Mouse (Mus musculus): ENCODE results near the gene Rhof. TPM values are rescaled to one million over a fixed set of nuclear protein-coding genes. Genes with fewer than 3 reads are reported as not detected.

Gene Rhof
- 1.2 and 1.9 TPM in 2 replicates for polyA plus RNA-seq (2014; fragmentation: Nextera tagmentation; extraction: Ambion mirVana)

GRCm38 (mm10) chr5:123132308-123133071 is at the start of gene Rhof:
Gene Rhof (minus strand): TSS chr5:123132692.
- Histone ChIP-seq H3K36me3 (ENCODE audit: control insufficient read depth, insufficient read depth, low read length) (no peaks in the 10 kb centered on the region), H3K9me3 (ENCODE audit: control insufficient read depth, low read length) (no peaks in the 10 kb centered on the region), H3K4me2 (ENCODE audit: low read depth, low read length, severe bottlenecking) (peak within 1 kb of the TSS; percentile 63), H3K27ac (ENCODE audit: low read depth, low read length) (peak within 1 kb of the TSS; percentile 39; the same call in 1 of the 2 replicates), H3K9ac (ENCODE audit: low read length) (peak within 1 kb of the TSS; percentile 53), H3K4me3 (ENCODE audit: low read depth, low read length) (peak within 1 kb of the TSS; percentile 25), H3K4me1 (replicated peaks; ENCODE audit: control insufficient read depth, insufficient read depth, low read length) (peaks cover 50% of the 10 kb centered on the region), H3K27me3 (ENCODE audit: control insufficient read depth, insufficient read depth, low read length) (no peaks in the 10 kb centered on the region)
- ATAC-seq (replicated peaks; ENCODE audit: low FRiP score) = peak; percentile 45
- 3% methylated on average over 44 of the region's 44 CpGs for WGBS
- peak; percentile 88 for DNase-seq (ENCODE audit: low spot score)

- no peak overlapping the region for H3K4me3 ChIP-seq (ENCODE audit: low read depth, low read length)
- H3K27ac ChIP-seq (ENCODE audit: low read depth, low read length) = no peak overlapping the region
- no peaks in the 10 kb centered on the region for H3K9me3 ChIP-seq (ENCODE audit: control insufficient read depth, low read length)
- 77% methylated on average over 6 of the region's 6 CpGs for WGBS
- no peaks in the 10 kb centered on the region for H3K27me3 ChIP-seq (ENCODE audit: control insufficient read depth, insufficient read depth, low read length)
- no peak overlapping the region for H3K9ac ChIP-seq (ENCODE audit: low read length)
- no peaks in the 10 kb centered on the region for H3K4me1 ChIP-seq (replicated peaks; ENCODE audit: control insufficient read depth, insufficient read depth, low read length)
- peak; percentile 38 for DNase-seq (ENCODE audit: low spot score)
- no peak overlapping the region for H3K4me2 ChIP-seq (ENCODE audit: low read depth, low read length, severe bottlenecking)
- no peaks in the 10 kb centered on the region for H3K36me3 ChIP-seq (ENCODE audit: control insufficient read depth, insufficient read depth, low read length)
- ATAC-seq (replicated peaks; ENCODE audit: low FRiP score) = no peak
Observed at GRCm38 (mm10) chr5:123181536-123181935, 49.0 kb upstream of the Rhof start.

GRCm38 (mm10) chr5:123180390-123180789 is 47.9 kb upstream of the Rhof start:
- no peaks in the 10 kb centered on the region for H3K36me3 ChIP-seq (ENCODE audit: control insufficient read depth, insufficient read depth, low read length)
- ATAC-seq (replicated peaks; ENCODE audit: low FRiP score) = no peak
- H3K27ac ChIP-seq (ENCODE audit: low read depth, low read length) = no peak overlapping the region
- no peak overlapping the region for H3K4me3 ChIP-seq (ENCODE audit: low read depth, low read length)
- DNase-seq (ENCODE audit: low spot score) = peak; percentile 32
- 92% methylated on average over 15 of the region's 15 CpGs for WGBS
- H3K4me1 ChIP-seq (replicated peaks; ENCODE audit: control insufficient read depth, insufficient read depth, low read length) = no peaks in the 10 kb centered on the region
- H3K27me3 ChIP-seq (ENCODE audit: control insufficient read depth, insufficient read depth, low read length) = no peaks in the 10 kb centered on the region
- H3K9ac ChIP-seq (ENCODE audit: low read length) = no peak overlapping the region
- no peaks in the 10 kb centered on the region for H3K9me3 ChIP-seq (ENCODE audit: control insufficient read depth, low read length)
- no peak overlapping the region for H3K4me2 ChIP-seq (ENCODE audit: low read depth, low read length, severe bottlenecking)

GRCm38 (mm10) chr5:123178792-123179191 is 46.3 kb upstream of the Rhof start:
- H3K27me3 ChIP-seq (ENCODE audit: control insufficient read depth, insufficient read depth, low read length) = no peaks in the 10 kb centered on the region
- 88% methylated on average over 5 of the region's 5 CpGs for WGBS
- H3K4me3 ChIP-seq (ENCODE audit: low read depth, low read length) = no peak overlapping the region
- DNase-seq (ENCODE audit: low spot score) = peak; percentile 27
- no peak for ATAC-seq (replicated peaks; ENCODE audit: low FRiP score)
- no peak overlapping the region for H3K27ac ChIP-seq (ENCODE audit: low read depth, low read length)
- no peaks in the 10 kb centered on the region for H3K36me3 ChIP-seq (ENCODE audit: control insufficient read depth, insufficient read depth, low read length)
- no peak overlapping the region for H3K4me2 ChIP-seq (ENCODE audit: low read depth, low read length, severe bottlenecking)
- H3K4me1 ChIP-seq (replicated peaks; ENCODE audit: control insufficient read depth, insufficient read depth, low read length) = no peaks in the 10 kb centered on the region
- no peak overlapping the region for H3K9ac ChIP-seq (ENCODE audit: low read length)
- no peaks in the 10 kb centered on the region for H3K9me3 ChIP-seq (ENCODE audit: control insufficient read depth, low read length)

GRCm38 (mm10) chr5:123171646-123172350 is 39.3 kb upstream of the Rhof start:
- ATAC-seq (replicated peaks; ENCODE audit: low FRiP score) (peak; percentile 90), DNase-seq (ENCODE audit: low spot score) (peak; percentile 94)
- Histone ChIP-seq H3K36me3 (ENCODE audit: control insufficient read depth, insufficient read depth, low read length) (no peaks in the 10 kb centered on the region), H3K4me3 (ENCODE audit: low read depth, low read length) (peak overlapping the region; percentile 12; the same call in 1 of the 2 replicates), H3K9ac (ENCODE audit: low read length) (no peak overlapping the region), H3K4me1 (replicated peaks; ENCODE audit: control insufficient read depth, insufficient read depth, low read length) (no peaks in the 10 kb centered on the region), H3K27ac (ENCODE audit: low read depth, low read length) (no peak overlapping the region), H3K9me3 (ENCODE audit: control insufficient read depth, low read length) (no peaks in the 10 kb centered on the region), H3K27me3 (ENCODE audit: control insufficient read depth, insufficient read depth, low read length) (no peaks in the 10 kb centered on the region), H3K4me2 (ENCODE audit: low read depth, low read length, severe bottlenecking) (peak overlapping the region; percentile 38; the same call in 1 of the 2 replicates)
- WGBS = 12% methylated on average over 22 of the region's 22 CpGs

- Histone ChIP-seq H3K4me3 (ENCODE audit: low read depth, low read length) (no peak overlapping the region), H3K9me3 (ENCODE audit: control insufficient read depth, low read length) (no peaks in the 10 kb centered on the region)
- 82% methylated on average over 9 of the region's 9 CpGs for WGBS
Observed at GRCm38 (mm10) chr5:123170365-123170764, 37.9 kb upstream of the Rhof start.

GRCm38 (mm10) chr5:123169284-123169683 is 36.8 kb upstream of the Rhof start, which contains the start of gene Psmd9:
Gene Psmd9 (plus strand): TSS chr5:123169413.
- 84% methylated on average over 5 of the region's 5 CpGs for WGBS
- DNase-seq (ENCODE audit: low spot score) (no peak), ATAC-seq (replicated peaks; ENCODE audit: low FRiP score) (no peak)
- H3K4me2 ChIP-seq (ENCODE audit: low read depth, low read length, severe bottlenecking) = no peak within 1 kb of the TSS
- no peak within 1 kb of the TSS for H3K27ac ChIP-seq (ENCODE audit: low read depth, low read length)
- no peak within 1 kb of the TSS for H3K4me3 ChIP-seq (ENCODE audit: low read depth, low read length)
- H3K27me3 ChIP-seq (ENCODE audit: control insufficient read depth, insufficient read depth, low read length) = no peaks in the 10 kb centered on the region
- H3K9ac ChIP-seq (ENCODE audit: low read length) = no peak within 1 kb of the TSS
- no peaks in the 10 kb centered on the region for H3K9me3 ChIP-seq (ENCODE audit: control insufficient read depth, low read length)
- no peaks in the 10 kb centered on the region for H3K4me1 ChIP-seq (replicated peaks; ENCODE audit: control insufficient read depth, insufficient read depth, low read length)
- peaks cover 7% of the 10 kb centered on the region; the same call in 1 of the 2 replicates for H3K36me3 ChIP-seq (ENCODE audit: control insufficient read depth, insufficient read depth, low read length)

More at GRCm38 (mm10) chr5:123170365-123170764, 37.9 kb upstream of the Rhof start:
- H3K27me3 ChIP-seq (ENCODE audit: control insufficient read depth, insufficient read depth, low read length) = no peaks in the 10 kb centered on the region
- H3K9ac ChIP-seq (ENCODE audit: low read length) = no peak overlapping the region
- H3K4me2 ChIP-seq (ENCODE audit: low read depth, low read length, severe bottlenecking) = no peak overlapping the region
- ATAC-seq (replicated peaks; ENCODE audit: low FRiP score) (no peak), DNase-seq (ENCODE audit: low spot score) (no peak)
- no peaks in the 10 kb centered on the region for H3K4me1 ChIP-seq (replicated peaks; ENCODE audit: control insufficient read depth, insufficient read depth, low read length)
- H3K36me3 ChIP-seq (ENCODE audit: control insufficient read depth, insufficient read depth, low read length) = peaks cover 7% of the 10 kb centered on the region; the same call in 1 of the 2 replicates
- no peak overlapping the region for H3K27ac ChIP-seq (ENCODE audit: low read depth, low read length)

GRCm38 (mm10) chr5:123167591-123167990 is 35.1 kb upstream of the Rhof start:
- no peaks in the 10 kb centered on the region for H3K27me3 ChIP-seq (ENCODE audit: control insufficient read depth, insufficient read depth, low read length)
- H3K4me1 ChIP-seq (replicated peaks; ENCODE audit: control insufficient read depth, insufficient read depth, low read length) = no peaks in the 10 kb centered on the region
- no peak overlapping the region for H3K4me3 ChIP-seq (ENCODE audit: low read depth, low read length)
- no peaks in the 10 kb centered on the region for H3K9me3 ChIP-seq (ENCODE audit: control insufficient read depth, low read length)
- ATAC-seq (replicated peaks; ENCODE audit: low FRiP score) (no peak), DNase-seq (ENCODE audit: low spot score) (no peak)
- WGBS = 86% methylated on average over 5 of the region's 5 CpGs
- H3K36me3 ChIP-seq (ENCODE audit: control insufficient read depth, insufficient read depth, low read length) = peaks cover 17% of the 10 kb centered on the region
- no peak overlapping the region for H3K9ac ChIP-seq (ENCODE audit: low read length)
- H3K4me2 ChIP-seq (ENCODE audit: low read depth, low read length, severe bottlenecking) = no peak overlapping the region
- H3K27ac ChIP-seq (ENCODE audit: low read depth, low read length) = no peak overlapping the region

All from forebrain, embryonic 11.5 days (tissue).